Mouse (Mus musculus) lung, postnatal 25 days (tissue): Measurements from ENCODE around the gene Paqr4.
A peak's percentile ranks its signal among the peaks of the same experiment; 100 is the strongest.

Experiments
- DNase-seq: peaks from one replicate; pipeline ENCODE4 v3.0.0; 2022; ENCODE audit warnings: low spot score

Paqr4 gene

DNA sequence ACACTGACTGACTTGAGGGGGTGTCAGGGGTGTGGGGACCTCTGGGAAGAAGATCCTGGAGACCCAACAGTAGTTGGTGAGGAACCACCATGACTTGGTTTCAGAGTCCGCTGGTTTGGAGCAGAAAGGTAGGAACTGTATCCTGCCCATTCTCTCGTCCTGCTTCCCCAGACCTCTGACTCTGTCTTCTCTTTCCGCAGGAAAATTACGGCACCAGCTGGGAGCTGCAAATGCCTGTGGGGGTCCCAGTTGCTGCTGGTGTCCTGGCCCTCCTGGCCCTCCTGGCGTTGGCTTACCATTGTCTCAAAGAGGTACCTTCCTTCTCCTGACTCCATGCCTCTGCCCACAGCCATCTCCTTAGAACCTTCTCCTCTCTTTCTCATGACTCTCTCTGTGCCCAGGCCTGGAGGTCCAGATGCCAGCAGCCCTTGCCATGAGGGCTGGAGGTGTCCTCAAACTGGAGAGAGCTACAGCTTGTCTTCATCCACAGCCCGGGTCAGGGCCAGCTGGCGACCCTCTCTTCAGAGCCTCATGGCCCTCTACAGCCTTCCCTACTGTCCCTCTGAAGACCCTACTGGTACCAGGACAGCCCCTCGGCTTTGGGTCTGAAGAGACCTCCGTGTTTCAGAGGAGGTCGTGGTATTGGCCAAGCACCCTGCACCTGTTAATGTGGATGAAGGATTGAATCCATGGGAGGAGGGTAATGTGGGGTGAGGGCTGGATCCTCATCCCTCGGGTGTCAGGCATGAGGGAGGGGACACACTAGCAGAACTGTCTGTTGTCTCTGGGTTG lies 8.9 kb upstream of the Paqr4 start:
- no peak for DNase-seq

DNA sequence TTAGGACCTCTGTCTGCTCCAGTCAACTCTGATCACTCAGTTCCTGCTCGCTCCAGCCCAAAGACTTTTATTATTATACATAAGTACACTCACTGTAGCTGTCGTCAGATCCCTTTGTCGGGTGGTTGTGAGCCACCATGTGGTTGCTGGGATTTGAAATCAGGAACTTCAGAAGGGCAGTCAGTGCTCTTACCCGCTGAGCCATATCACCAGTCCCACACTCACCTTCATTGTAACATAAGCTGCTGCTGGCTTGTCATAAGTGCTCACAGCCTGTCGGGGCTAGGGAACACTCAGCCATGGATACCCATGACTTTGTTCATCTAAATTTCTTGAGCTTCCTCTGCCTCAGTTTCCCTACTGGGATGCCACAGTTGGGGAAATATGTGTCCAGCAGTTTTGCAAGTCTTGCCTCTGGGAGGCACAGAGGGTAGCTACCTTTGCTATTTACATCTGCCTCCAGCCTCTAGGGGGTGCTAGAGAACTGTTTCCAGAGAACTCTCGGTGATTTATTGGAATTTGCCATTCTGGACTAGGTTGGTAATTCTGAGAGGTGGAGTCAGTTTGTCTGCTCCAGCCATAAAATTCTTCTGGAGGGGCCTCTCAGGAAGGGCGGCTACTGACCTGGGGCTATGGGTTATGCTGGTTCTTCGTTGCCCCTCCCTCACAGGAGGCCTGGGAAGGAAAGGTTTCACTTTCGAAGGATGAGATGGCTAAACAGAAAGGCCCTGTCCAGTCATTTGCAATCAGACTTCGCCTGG lies 8.1 kb upstream of the Paqr4 start:
- peak; percentile 91 for DNase-seq

DNA sequence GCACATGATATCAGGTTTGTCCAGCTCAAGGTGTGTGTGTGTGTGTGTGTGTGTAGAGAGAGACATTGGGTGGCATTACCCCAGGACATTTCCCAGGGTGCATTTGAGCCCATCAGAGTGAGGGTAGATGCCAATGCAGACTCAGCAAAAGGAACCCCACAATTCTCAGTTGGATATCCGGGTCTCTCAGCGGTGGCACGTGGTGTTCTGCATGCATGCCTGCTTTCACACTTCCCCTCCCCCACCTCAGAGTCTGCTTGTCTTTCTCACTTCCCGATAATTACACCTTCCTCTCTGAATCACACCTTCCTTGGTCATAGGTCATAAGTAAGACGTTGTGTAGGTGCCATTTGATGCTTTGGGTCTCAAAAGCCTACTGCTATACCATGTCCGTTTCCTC lies 7.4 kb upstream of the Paqr4 start:
- no peak for DNase-seq

DNA sequence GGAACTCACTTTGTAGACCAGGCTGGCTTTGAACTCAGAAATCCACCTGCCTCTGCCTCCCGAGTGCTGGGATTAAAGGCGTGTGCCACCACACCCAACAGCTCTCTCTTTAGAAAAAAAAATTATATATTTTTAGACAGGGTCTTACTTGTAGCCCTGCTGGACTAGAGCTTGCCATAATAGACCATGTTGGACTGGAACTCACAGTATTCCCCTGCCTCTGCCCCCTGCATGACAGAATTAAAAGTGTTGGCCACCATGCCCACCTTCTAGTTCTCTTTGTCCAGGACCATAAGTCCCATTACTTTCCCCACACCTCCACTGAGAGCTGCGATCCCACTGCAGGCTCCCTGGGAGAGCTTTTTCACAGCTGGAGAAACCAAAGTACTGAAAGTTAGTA lies 6.8 kb upstream of the Paqr4 start:
- no peak for DNase-seq

DNA sequence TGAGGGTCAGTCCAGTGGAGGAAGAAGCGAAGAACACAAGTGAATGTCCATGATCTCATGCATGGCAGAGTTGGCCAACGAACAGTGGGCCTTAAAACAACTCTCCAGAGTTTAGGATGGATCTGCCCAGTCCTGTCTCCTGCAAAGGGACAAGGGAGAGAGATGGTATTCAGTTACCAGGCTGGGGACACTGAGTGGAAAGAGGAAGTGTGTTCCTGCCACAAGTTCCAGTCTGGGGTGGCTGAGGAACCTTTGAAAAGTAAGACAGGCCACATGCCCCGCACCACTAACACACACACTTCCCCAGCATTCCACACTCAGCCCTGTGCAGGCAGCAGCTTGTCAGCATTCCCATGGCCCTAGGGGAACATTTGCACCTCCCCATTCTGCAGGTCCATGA lies 6.1 kb upstream of the Paqr4 start:
- DNase-seq: no peak

DNA sequence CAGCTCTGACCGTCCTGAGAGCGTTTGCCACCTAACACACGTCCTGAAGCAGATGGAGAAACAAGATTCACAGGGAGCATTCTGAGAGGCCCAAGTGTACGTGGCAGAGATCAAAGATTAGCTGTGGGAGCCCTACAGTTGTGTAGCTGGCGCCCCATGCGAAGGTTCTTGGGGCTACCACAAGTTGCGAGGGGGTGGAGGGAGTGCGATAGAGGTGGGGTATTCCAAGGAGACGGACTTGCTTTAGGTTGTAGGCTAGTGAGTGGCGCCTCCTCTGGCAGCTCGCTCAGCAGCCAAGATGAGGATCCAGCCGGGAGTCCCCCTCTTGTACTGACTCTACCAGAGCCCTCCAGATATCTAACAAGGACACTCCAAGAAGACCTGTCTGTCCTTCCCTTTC lies 5.6 kb upstream of the Paqr4 start:
- no peak for DNase-seq

DNA sequence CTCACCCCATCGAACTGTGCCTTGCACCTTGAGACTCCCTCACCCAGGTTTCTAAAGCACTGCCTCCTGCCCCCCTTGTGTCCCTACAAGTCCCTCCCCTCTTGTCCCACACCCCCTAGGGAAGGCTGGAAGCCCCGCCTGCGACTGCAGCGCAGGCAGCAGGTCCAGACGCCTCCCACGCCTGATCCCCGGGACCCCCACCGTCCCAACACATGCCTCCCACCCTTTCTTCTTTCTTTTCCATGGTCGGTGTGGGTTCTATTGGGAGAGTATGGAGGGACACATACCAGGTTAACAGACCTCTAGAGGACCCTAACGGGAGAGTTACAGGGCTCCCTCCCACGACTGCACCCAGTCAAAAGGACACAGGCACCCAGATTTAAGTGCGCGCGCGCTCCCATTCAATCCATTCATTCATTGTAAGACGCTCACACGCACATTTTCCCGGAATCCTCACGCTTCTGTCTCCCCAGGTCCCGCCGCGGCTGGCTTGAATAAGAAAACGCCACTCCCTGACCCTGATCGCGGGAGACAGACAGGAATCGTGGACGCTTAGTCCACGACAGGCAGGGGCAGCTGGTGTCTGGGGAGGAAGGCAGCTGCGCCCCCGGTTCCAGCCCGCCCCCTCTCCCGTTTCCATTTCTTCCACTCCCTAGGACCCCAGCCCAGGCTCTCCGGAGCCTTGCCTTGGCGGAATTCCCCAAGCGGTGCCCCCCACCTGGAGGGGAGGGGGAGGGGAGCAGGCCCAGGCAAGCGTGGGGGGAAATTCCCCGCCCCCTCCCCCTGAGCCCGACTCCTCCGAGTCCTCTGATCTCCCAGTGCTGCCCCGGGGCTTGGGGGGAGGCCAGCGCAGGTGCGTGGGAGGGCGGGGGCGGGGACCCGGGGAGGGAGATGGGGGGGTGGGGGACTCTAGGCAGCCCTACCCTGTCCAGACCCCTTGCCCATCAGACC lies 4.9 kb upstream of the Paqr4 start, which contains the start of gene Kremen2:
TSS of gene Kremen2 (minus strand) at position 533 of the 951 bp plus-strand sequence.
- no peak for DNase-seq

DNA sequence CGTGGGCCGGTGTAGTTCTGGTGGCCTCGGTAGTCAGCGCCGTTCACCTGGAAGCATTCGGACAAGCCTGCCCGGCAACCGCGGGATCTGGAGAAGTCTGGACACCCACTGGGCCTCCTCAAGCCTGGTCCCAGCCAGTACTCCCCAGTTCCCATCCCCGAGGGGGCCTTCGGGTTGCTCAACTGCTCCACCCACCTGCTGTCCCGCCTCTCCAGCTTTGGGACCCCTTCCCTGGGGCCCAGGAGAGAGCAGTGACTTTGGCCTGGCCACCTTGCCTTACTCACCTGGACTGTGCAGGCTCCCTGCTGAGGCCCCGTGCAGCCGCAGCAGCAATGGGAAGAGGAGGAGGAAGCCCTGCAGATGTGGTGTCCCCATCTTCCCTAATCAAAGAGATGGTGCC lies 4.0 kb upstream of the Paqr4 start:
- DNase-seq: no peak

DNA sequence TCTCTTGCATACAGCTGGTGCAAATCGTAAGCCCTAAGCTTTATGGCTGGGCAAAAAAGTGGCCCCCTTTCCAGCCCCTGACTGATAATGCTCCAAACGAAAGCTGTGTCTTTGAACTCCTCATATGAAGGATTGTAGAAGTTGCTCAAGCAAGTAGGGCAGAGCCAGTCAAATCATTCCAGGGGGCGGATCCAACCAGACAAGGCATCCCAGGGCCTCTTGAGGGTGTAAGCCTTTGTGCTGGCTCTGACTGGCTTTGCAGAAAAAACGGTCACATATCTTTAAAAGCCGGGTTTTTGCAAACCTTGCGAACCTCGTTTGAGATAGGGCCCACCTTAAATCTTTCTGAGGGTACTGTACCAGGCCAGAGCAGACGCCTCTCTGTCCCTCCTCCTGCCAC lies 3.4 kb upstream of the Paqr4 start:
- no peak for DNase-seq

DNA sequence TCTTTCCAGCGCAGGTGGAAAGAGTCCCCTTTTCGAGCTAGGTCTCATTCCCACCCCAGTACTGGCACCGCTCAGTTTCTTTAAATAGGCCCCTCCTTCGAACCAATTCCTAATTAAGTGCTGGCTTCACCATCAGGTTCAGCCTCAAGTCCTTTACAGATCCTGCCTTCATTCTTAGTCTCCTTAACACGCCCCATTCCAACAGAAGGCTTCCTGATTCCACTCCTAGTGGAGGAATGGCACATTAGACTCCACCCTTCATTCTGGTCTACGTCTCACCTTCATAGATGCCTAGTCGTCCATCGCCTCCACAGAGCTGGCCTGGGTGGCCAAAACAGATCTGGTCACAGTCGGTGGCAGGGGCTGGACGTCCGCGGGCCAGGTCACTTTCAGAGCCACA lies 2.3 kb upstream of the Paqr4 start:
- no peak for DNase-seq

DNA sequence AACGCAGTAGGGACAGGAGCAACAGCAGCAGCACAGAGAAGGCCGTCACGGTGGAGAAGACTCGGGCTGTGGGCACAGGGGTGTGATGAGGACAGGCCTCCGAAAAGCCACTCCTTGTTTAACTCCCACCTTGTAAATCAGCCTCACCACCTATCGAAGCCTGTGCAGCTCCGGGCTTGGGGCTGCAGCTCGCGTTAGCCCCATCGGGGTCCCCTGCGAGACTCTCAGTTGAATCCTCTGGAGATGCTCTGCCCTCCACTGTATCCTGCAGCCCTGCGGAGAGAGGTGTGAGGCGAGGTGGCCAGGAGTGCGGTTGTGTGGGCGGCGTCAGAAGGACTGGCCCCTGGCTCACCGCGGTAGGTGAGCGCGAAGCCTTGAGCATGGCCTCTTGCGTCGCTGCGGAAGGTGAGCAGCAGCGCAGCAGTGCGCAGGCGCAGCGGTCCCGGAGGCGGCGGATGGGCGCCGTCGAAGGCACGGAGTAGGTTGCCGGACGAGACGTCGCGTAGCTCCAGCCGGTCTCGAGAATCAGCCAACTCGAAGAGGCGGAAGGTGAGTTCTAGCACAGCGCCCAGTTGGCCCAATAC lies 1.6 kb upstream of the Paqr4 start:
- DNase-seq: no peak

DNA sequence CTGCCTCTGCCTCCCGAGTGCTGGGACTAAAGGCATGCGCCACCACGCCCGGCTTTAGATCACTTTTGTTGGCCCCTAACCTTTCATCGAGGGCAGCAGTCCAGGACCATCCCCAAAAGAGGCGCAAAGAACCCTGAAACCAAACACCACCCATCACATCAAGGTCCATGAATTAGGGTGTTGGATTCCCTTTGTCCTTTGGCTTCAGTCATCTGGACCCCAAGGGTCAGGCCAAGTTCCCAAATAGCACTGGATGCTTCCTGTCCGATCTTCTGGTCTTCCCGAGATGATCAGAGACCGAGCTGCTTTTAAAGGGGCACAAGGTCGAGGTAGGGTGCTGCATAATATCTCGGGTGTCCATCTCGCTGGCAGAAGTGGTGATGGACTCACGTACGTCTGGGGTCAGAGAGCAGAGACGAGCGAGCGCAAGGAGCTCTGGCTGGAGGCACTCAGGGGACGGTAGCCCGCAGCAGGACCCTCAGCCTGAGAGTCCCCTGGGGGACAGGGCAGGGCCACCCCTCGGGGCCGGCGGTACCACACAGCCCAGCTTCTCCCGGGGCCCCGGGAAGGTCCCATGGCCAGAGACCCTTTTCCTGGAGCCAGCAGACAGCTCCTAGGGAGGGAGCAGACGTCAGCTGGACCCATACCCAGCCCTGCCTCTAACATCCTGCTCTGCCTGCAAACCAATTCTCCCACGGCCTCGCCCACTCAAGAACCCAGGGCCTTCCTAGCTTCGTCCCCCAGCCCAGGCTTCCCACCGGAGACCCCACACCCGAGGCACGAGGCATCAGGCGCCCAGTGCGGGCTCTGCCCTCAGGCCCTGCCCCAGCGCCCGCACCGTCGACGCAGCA lies 917 bp upstream of the Paqr4 start:
- DNase-seq: no peak

DNA sequence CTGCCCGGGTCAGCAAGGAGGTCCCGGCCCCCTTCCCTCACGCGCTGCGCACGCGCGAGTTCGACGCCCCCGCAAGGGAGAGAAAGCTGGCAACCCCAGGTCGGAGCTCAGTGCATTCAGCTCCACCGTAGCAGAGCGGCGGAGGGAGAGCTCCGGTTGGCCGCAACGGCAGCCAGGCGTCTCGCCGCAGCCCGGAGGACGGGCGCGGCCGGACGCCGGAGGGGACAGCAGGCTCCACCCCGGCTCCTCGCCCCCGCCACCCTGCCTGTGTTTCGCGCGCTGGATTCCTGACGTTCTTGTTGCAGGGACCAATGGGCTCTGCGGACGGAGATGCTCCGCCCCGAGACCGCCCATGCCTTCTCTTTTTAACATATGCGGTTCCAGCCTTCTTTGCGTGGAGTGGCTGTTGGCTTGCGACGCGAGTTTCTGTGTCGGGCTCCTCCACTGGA lies 507 bp downstream of the Paqr4 start:
- peak; percentile 94 for DNase-seq

DNA sequence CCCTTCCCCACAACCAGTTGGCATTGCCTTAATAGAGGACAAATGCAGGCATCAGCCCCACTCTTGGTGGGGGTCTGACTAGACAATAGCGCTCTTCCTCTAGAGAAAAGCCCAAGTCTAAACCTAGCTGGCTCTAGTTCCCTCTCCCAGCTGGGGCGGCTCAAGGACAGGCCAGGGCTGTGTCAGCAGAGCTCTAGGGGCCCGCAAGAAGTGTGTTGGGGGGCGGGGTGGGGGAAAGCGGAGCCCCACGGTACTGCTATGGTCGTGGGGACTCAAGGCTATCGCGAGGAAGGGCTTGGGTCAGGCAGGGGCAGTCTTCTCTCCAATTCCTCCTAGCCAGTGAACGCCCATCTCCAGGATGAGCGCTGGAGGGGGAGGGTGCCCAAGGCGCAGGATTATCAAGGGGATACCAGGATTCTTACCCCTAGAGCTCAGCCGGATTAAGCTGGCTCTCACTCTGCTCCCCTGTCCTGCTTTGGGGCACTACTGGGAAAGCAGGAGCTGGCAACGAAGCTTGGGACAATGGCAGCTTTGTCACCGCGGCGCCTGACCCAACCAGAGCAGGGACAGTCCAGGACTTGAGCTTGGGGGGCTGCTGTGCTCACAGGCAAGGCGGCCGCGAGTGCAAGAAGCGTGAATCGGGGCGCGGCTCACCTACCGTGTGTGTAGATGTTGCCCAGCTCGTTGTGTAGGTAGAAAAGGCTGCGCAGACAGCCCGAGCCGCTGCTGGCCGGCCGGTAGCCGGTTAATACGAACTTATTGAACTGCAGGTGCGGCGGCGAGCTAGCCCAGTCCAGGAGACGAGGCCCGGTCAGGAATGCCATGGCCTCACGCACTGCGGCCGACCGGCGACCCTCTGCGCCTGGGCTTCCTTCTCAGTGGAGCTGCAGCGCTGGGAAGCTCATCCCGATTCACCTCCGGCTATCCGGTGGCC lies 1.2 kb downstream of the Paqr4 start:
- no peak for DNase-seq

DNA sequence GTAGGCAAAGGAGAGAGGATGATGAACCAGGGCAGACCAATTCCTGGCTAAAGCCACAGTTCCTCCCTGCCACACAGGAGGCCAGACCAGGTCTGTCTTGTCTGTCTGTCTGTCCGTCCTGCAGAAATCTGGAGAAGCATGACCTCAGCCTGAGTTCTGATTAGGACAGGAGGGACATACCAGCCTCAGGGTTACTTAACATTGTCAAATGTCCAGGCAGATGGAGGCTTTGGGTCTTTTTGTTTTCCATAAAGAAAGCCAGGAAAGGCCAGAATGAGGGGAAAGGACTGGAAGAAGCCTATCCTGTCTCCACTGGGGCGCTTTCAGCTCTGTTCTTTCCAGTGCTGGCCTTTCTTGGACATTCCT lies 1.8 kb downstream of the Paqr4 start:
- no peak for DNase-seq

DNA sequence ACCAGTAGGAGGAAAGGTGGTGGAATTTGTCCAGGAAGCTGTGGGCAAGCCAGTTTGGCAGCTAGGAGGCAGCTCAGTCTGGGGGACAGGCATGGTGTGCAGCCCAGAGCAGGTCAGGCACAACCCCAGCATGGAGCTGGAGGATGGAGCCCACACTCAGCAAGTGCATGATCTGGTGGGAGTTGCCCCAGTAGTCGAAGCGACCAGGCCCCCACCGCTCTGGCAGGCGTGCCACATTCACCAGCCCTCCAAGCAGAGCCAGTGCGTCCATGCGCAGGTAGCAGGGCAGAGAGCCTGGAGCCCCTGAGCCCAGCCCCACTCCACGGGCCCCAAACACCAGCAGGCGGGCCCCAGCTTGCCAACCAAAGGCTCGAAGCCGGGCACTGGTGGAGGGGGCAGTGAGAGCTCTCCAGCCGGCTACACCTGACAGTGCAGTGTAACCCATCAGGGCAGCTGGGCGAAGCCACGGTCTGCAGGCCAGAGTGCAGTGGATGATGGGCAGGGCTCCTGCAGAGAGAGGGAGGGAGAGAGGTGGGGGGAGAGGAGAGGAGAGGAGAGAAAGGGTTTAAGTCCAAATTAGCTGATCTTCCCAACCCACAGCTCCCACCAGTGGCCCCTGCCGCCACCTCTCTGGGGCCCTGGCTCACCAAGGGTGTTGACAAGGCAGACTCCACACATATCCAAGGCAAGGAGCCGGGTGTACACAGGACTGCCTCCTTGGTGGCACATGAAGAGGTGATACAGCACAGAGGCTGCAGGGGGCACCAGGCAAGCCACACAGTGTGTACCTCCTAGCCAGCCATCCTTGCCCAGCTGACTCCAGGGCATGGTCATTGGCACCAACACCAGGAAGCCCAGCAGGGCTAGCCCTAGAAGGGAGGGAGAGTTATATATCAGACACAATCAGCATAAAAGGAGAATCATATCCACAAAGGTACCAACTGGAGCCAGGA lies 2.9 kb downstream of the Paqr4 start:
- no peak for DNase-seq

DNA sequence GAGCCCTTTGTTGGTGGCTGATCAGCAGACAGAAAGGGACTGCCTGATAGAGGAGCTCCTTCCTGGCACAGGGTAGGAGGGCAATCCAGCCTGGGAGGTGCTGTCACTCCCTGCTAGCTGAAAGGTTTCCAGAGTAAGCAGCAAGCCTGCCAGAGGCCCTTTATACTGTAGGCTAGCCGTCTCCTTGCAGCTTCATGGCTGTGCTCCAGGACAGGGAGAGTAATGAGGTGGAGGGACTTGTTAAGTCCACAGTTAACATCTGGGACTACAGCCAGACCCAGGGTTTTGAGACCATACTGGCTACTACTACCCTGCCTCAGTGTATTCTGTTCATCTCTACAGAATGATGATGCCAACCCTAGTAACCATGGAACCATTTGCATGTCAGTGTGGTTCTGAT lies 6.3 kb downstream of the Paqr4 start:
- DNase-seq: no peak

DNA sequence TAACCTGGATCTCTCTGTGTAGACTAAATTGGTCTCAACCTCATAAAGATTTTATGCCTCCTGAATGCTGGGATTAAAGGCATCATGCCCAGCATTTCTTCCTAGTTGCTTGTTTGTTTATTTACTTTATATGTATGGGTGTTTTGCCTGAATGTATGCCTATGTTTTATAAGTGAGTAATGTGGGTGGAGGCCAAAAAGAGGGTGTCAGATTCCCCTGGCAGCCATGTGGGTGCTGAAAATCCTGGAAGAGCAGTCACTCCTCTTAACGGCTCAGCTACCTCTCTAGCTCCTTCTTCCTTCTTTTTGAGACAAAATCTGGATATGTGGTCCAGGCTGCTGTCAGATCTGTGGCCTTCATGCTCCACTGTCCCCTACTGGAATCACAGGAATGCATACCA lies 10.2 kb downstream of the Paqr4 start:
- no peak for DNase-seq

DNA sequence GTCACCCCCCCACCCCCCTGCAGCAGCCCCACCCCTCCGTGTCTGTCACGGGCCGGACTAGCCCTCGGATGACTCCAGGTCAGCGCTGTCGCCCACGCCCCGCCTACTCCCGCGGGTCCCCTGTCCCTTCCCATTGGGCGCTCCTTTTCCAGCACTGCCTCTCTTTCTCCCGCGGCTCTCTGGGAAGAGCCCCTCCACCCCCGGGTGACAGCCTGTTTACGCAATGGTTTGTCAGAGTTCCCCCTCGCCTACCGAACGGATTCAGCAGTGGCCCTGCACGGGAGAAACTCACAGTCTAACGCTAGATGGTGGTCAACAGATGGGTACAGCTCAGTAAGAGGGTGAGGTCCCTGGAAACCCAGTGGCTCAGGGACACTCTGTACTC lies 13.9 kb downstream of the Paqr4 start:
- DNase-seq: peak; percentile 81
